In genomic region chr17:42876001-42876903, GRCm38 (mm10) we compare ENCODE assay signal across 7 mouse cellular contexts. TPM values are rescaled to one million over a fixed set of nuclear protein-coding genes. Genes with fewer than 3 reads are reported as not detected.
DNase-seq lines count a peak whose midpoint lies in the region; ATAC-seq and TF ChIP-seq lines count a peak whose summit lies in the region.

TSS of gene Cd2ap (minus strand) at chr17:42876665.

- no peaks in the 10 kb centered on the region for H3K36me3 ChIP-seq in embryonic facial prominence, embryonic 11.5 days (replicated peaks; ENCODE audit: control insufficient read depth, insufficient read depth, low read depth, low read length)
- no peaks in the 10 kb centered on the region for H3K36me3 ChIP-seq in kidney, adult 2 months (ENCODE audit: control insufficient read depth, insufficient read depth, low read length)
- no peaks in the 10 kb centered on the region for H3K36me3 ChIP-seq in limb, embryonic 12.5 days
- H3K36me3 ChIP-seq in midbrain, embryonic 15.5 days (replicated peaks): no peaks in the 10 kb centered on the region
- H3K36me3 ChIP-seq in spleen, adult 2 months (ENCODE audit: control insufficient read depth, insufficient read depth, low read length): no peaks in the 10 kb centered on the region

- no peaks in the 10 kb centered on the region for H3K27me3 ChIP-seq in embryonic facial prominence, embryonic 11.5 days (ENCODE audit: control insufficient read depth, insufficient read depth, low read length)
- no peaks in the 10 kb centered on the region for H3K27me3 ChIP-seq in kidney, adult 2 months (replicated peaks; ENCODE audit: control insufficient read depth, insufficient read depth, low read length)
- no peaks in the 10 kb centered on the region for H3K27me3 ChIP-seq in limb, embryonic 12.5 days
- H3K27me3 ChIP-seq in midbrain, embryonic 15.5 days (replicated peaks): no peaks in the 10 kb centered on the region
- no peaks in the 10 kb centered on the region for H3K27me3 ChIP-seq in spleen, adult 2 months (ENCODE audit: control insufficient read depth, insufficient read depth, low read length)

- no peaks in the 10 kb centered on the region for H3K4me1 ChIP-seq in embryonic facial prominence, embryonic 11.5 days (ENCODE audit: control insufficient read depth, insufficient read depth, low read length)
- H3K4me1 ChIP-seq in kidney, adult 2 months (ENCODE audit: control insufficient read depth, insufficient read depth, low read length): peaks cover 5% of the 10 kb centered on the region; the same call in 1 of the 2 replicates
- H3K4me1 ChIP-seq in limb, embryonic 12.5 days (replicated peaks): peaks cover 21% of the 10 kb centered on the region
- H3K4me1 ChIP-seq in midbrain, embryonic 15.5 days: peaks cover 13% of the 10 kb centered on the region
- H3K4me1 ChIP-seq in spleen, adult 2 months (ENCODE audit: control insufficient read depth, insufficient read depth, insufficient read length): peaks cover 2% of the 10 kb centered on the region; the same call in 1 of the 2 replicates

- no peak for TF ChIP-seq CTCF in kidney, adult 2 months (conservative IDR thresholded peaks at IDR 0.05; ENCODE audit: insufficient read depth, insufficient read length, low read depth, low read length)
- no peak for TF ChIP-seq CTCF in spleen, adult 2 months (IDR thresholded peaks at IDR 0.05; ENCODE audit: extremely low read depth, insufficient read depth, insufficient read length, insufficient replicate concordance)

- ATAC-seq in embryonic facial prominence, embryonic 11.5 days (replicated peaks; ENCODE audit: insufficient number of reproducible peaks, low FRiP score, low TSS enrichment, low read depth): peak; percentile 98
- ATAC-seq in limb, embryonic 12.5 days (ENCODE audit: insufficient number of reproducible peaks, insufficient read depth, low FRiP score, low TSS enrichment, low read depth): peak; percentile 95
- ATAC-seq in midbrain, embryonic 15.5 days (replicated peaks): peak; percentile 98

- peak; percentile 99 for DNase-seq in adrenal gland, postnatal 14 days
- peak; percentile 95 for DNase-seq in embryonic facial prominence, embryonic 11.5 days (ENCODE audit: low spot score)
- DNase-seq in heart, adult 11 months: peak; percentile 100
- DNase-seq in kidney, adult 2 months: peak; percentile 98
- DNase-seq in spleen, adult 2 months (ENCODE audit: low read depth in 1 of 2, low spot score in 2 of 2): peak; percentile 93 to 98

- whole genome bisulfite sequencing in embryonic facial prominence, embryonic 11.5 days: under 1% methylated on average over 84 of the region's 94 CpGs
- under 1% methylated on average over 93 of the region's 94 CpGs for WGBS in kidney, adult 2 months
- WGBS in limb, embryonic 12.5 days: under 1% methylated on average over 75 of the region's 94 CpGs
- WGBS in midbrain, embryonic 15.5 days: under 1% methylated on average over 72 of the region's 94 CpGs
- under 1% methylated on average over 90 of the region's 94 CpGs for WGBS in spleen, adult 2 months

- peak within 1 kb of the TSS; percentile 92 for H3K27ac ChIP-seq in embryonic facial prominence, embryonic 11.5 days (replicated peaks; ENCODE audit: low read depth, low read length)
- peak within 1 kb of the TSS; percentile 90 for H3K27ac ChIP-seq in kidney, adult 2 months (ENCODE audit: insufficient read depth, low read depth, low read length)
- H3K27ac ChIP-seq in limb, embryonic 12.5 days: peak within 1 kb of the TSS; percentile 97
- peak within 1 kb of the TSS; percentile 96 for H3K27ac ChIP-seq in midbrain, embryonic 15.5 days
- H3K27ac ChIP-seq in spleen, adult 2 months (ENCODE audit: insufficient read depth, low read length): peak within 1 kb of the TSS; percentile 96

- peak; percentile 67 for TF ChIP-seq POLR2A in kidney, adult 2 months (IDR thresholded peaks at IDR 0.05; ENCODE audit: low read depth, low read length)
- peak; percentile 90 for TF ChIP-seq POLR2A in spleen, adult 2 months (IDR thresholded peaks at IDR 0.05; ENCODE audit: low read depth, low read length)

- no peaks in the 10 kb centered on the region for H3K9me3 ChIP-seq in embryonic facial prominence, embryonic 11.5 days (replicated peaks; ENCODE audit: control insufficient read depth, low read length)
- H3K9me3 ChIP-seq in limb, embryonic 12.5 days: no peaks in the 10 kb centered on the region
- H3K9me3 ChIP-seq in midbrain, embryonic 15.5 days: no peaks in the 10 kb centered on the region

- H3K9ac ChIP-seq in embryonic facial prominence, embryonic 11.5 days (replicated peaks; ENCODE audit: low read length): peak within 1 kb of the TSS; percentile 95
- H3K9ac ChIP-seq in limb, embryonic 12.5 days (replicated peaks): peak within 1 kb of the TSS; percentile 93
- peak within 1 kb of the TSS; percentile 97 for H3K9ac ChIP-seq in midbrain, embryonic 15.5 days

- H3K4me2 ChIP-seq in embryonic facial prominence, embryonic 11.5 days (ENCODE audit: low read depth, low read length): peak within 1 kb of the TSS; percentile 76
- peak within 1 kb of the TSS; percentile 73 for H3K4me2 ChIP-seq in limb, embryonic 12.5 days
- peak within 1 kb of the TSS; percentile 76 for H3K4me2 ChIP-seq in midbrain, embryonic 15.5 days

- peak within 1 kb of the TSS; percentile 92 for H3K4me3 ChIP-seq in embryonic facial prominence, embryonic 11.5 days (ENCODE audit: low read depth, low read length)
- H3K4me3 ChIP-seq in kidney, adult 2 months (ENCODE audit: insufficient read depth, low read depth, low read length): peak within 1 kb of the TSS; percentile 94
- peak within 1 kb of the TSS; percentile 85 for H3K4me3 ChIP-seq in limb, embryonic 12.5 days (replicated peaks)
- H3K4me3 ChIP-seq in midbrain, embryonic 15.5 days: peak within 1 kb of the TSS; percentile 94
- H3K4me3 ChIP-seq in spleen, adult 2 months (ENCODE audit: extremely low read depth, insufficient read depth, insufficient read length): peak within 1 kb of the TSS; percentile 80

RNA-seq across cellular contexts. Expression of gene Cd2ap, which starts in this region (rescaled TPM):
- 62.9 and 71.5 TPM in 2 replicates for total RNA-seq in adrenal gland, postnatal 14 days (2021)
- polyA plus RNA-seq in embryonic facial prominence, embryonic 11.5 days (2014; fragmentation: Nextera tagmentation; extraction: Ambion mirVana): 17.1 and 17.5 TPM in 2 replicates
- polyA plus RNA-seq in kidney, adult 2 months (2012; rRNA removed): 14.6 and 19.1 TPM in 2 replicates
- polyA plus RNA-seq in limb, embryonic 12.5 days (2016; fragmentation: Nextera tagmentation; extraction: Ambion mirVana): 21.9 and 23.2 TPM in 2 replicates
- 8.3 and 8.4 TPM in 2 replicates for polyA plus RNA-seq in midbrain, embryonic 15.5 days (2015; fragmentation: Nextera tagmentation; extraction: Ambion mirVana)
- 8.9 and 9.3 TPM in 2 replicates for polyA plus RNA-seq in spleen, adult 2 months (2012; rRNA removed)

Comparison
In these comparisons a context has a peak if more than half of its experiments do, and no peak if none do; other contexts are left out.
1. Peak in every context shown above with its lines: DNase-seq, ATAC-seq, H3K4me3 ChIP-seq and H3K27ac ChIP-seq.